Mouse (Mus musculus): ENCODE data around the gene Osbpl10.

GRCm38 (mm10) chr9:115038686-115039085 is 60.3 kb downstream of the Osbpl10 start:
- no peak for TF ChIP-seq POLR2A (IDR thresholded peaks at IDR 0.05; ENCODE audit: insufficient read depth, low read length)
- no peak for TF ChIP-seq EP300 (IDR thresholded peaks at IDR 0.05; ENCODE audit: insufficient read depth, low read depth, low read length)
- no peak for TF ChIP-seq CTCF (IDR thresholded peaks at IDR 0.05; ENCODE audit: low read depth, low read length)

All from ES-Bruce4 (cell line).